Mouse (Mus musculus) brain, embryonic 14.5 days (tissue): ENCODE measurements around the gene Tmem140.

Experiments used
- CTCF ChIP-seq: fragments of 200-500 bp; IDR thresholded peaks from 2 replicates; pipeline ENCODE4 v1.5.1; 2012; ENCODE audit warnings: inconsistent platforms, mild to moderate bottlenecking, moderate library complexity, borderline replicate concordance; ENCODE audit not compliant: insufficient read depth, insufficient read length; ENCODE audit errors: extremely low read depth
- POLR2A ChIP-seq: fragments of 200-500 bp; IDR thresholded peaks from 2 replicates; pipeline ENCODE4 v1.6.1; 2012; ENCODE audit warnings: mild to moderate bottlenecking, inconsistent platforms, borderline replicate concordance; ENCODE audit not compliant: poor library complexity, insufficient read depth, insufficient read length, severe bottlenecking; ENCODE audit errors: extremely low read depth

DNA sequence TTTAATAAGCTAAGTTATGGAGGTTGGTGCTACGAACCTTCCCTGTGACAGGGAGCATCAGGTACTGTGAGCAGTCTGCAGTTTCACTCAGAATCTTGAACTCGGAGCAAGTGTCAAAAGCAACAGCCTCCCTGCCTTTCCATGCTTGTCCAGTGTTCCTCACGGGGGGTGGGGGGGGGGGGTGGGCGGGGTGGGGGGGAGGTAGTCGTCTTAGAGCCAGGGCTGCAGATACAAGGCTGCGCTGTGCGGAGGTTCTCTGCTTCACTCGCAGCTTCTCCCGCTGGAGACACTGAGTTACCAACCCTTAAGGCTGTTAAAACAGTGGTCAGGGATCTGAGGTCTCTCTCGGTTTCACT is 5.0 kb downstream of the Tmem140 start:
- TF ChIP-seq CTCF = no peak
- TF ChIP-seq POLR2A = no peak
